Mouse (Mus musculus) MEL (cell line): ENCODE measurements around the gene Trim47.
A peak's percentile ranks its signal among the peaks of the same experiment; 100 is the strongest.

Experiments
- CTCF ChIP-seq, 3 experiments: IDR thresholded peaks in 2 of 3; conservative IDR thresholded peaks in 1 of 3; 2 replicates each; pipeline ENCODE4 v1.5.1; 2011 to 2012; ENCODE audit warnings: low read length in 3 of 3, low read depth in 2 of 3, mild to moderate bottlenecking in 2 of 3, improper control_type of control experiment in 1 of 3, inconsistent platforms in 1 of 3, mixed read lengths in 1 of 3, moderate library complexity in 1 of 3; ENCODE audit not compliant: control insufficient read depth in 1 of 3, insufficient read depth in 1 of 3, poor library complexity in 1 of 3, severe bottlenecking in 1 of 3
- ELF1 ChIP-seq: IDR thresholded peaks from 2 replicates; pipeline ENCODE4 v1.6.1; 2014; ENCODE audit warnings: low read depth, mild to moderate bottlenecking, inconsistent platforms, low read length, improper control_type of control experiment, moderate library complexity
- GATA1 ChIP-seq: IDR thresholded peaks from 2 replicates; pipeline ENCODE4 v1.6.1; 2011; ENCODE audit warnings: low read depth, low read length, improper control_type of control experiment
- TCF12 ChIP-seq: IDR thresholded peaks from 2 replicates; pipeline ENCODE4 v1.6.1; 2014; ENCODE audit warnings: low read depth, mild to moderate bottlenecking, inconsistent platforms, low read length, improper control_type of control experiment, moderate library complexity

- TF ChIP-seq TCF12 = peak; percentile 76
- peak; percentile 85 to 96 (median 95) for TF ChIP-seq CTCF (IDR thresholded peaks at IDR 0.05 in 2 of 3, conservative IDR thresholded peaks at IDR 0.05 in 1 of 3; ENCODE audit: control insufficient read depth in 1 of 3, insufficient read depth in 1 of 3, low read depth in 2 of 3, low read length in 3 of 3, poor library complexity in 1 of 3, severe bottlenecking in 1 of 3)
- peak; percentile 29; the same call in 1 of the 2 replicates for TF ChIP-seq GATA1
- peak; percentile 86 for TF ChIP-seq ELF1
Observed at GRCm38 (mm10) chr11:116138468-116139138, 11.6 kb upstream of the Trim47 start, which contains the start of gene Mrpl38.
